ENCODE assay signal across 8 mouse cellular contexts in the genomic region with DNA sequence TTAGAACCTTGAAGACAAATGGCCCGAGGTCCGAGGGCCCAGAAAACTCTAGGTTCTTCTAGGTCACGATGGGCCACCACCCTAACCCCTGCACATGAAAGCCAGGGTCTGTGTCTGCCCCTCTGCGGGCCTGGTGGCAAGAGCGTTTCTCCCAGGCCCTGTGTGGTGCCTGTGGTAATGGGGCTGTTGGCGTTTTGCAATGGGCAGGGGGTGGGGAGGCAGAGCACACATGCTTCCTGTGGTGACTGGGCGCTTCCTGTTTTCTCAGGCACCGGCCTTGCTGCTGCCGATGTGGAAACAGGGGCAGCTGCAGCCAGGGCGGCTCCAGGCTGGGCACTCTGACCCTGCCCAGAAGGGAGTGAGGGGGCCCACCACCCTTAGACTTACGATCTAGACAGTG. TPM values are rescaled to one million over a fixed set of nuclear protein-coding genes. Genes with fewer than 3 reads are reported as not detected.
DNase-seq lines count a peak whose midpoint lies in the region; ATAC-seq lines count a peak whose summit lies in the region.

No protein-coding gene starts in this region.

- H3K4me3 ChIP-seq in hindbrain, embryonic 10.5 days: no peak overlapping the region
- no peak overlapping the region for H3K4me3 ChIP-seq in hindbrain, embryonic 11.5 days (ENCODE audit: low read depth, low read length)

- H3K9ac ChIP-seq in hindbrain, embryonic 11.5 days (ENCODE audit: low read depth, low read length): no peak overlapping the region

- H3K27ac ChIP-seq in hindbrain, embryonic 10.5 days: peak overlapping the region; percentile 67
- H3K27ac ChIP-seq in hindbrain, embryonic 11.5 days (ENCODE audit: low read depth, low read length): no peak overlapping the region

- H3K9me3 ChIP-seq in hindbrain, embryonic 10.5 days: no peaks in the 10 kb centered on the region
- no peaks in the 10 kb centered on the region for H3K9me3 ChIP-seq in hindbrain, embryonic 11.5 days (ENCODE audit: control insufficient read depth, low read length)

- intact Hi-C loops in heart, postnatal 36 days (cut with DNase I): no loop called here

- no peak for DNase-seq in hindbrain, embryonic 10.5 days (ENCODE audit: low spot score)
- DNase-seq in hindbrain, embryonic 11.5 days (ENCODE audit: low spot score): no peak
- DNase-seq in adrenal gland, postnatal 14 days: peak; percentile 79
- peak; percentile 59 to 60 for DNase-seq in heart, postnatal 36 days
- peak; percentile 83 to 86 for DNase-seq in lung, postnatal 4 days
- peak; percentile 77 for DNase-seq in thymus, postnatal 25 days
- no peak for DNase-seq in cerebellum, adult 8-10 months
- no peak for DNase-seq in MN1 (ENCODE audit: low spot score)

- peaks cover 41% of the 10 kb centered on the region for H3K4me1 ChIP-seq in hindbrain, embryonic 10.5 days (replicated peaks)
- H3K4me1 ChIP-seq in hindbrain, embryonic 11.5 days (replicated peaks; ENCODE audit: control insufficient read depth, insufficient read depth, low read length): 0 out of 2 replicates have a peak, but pooled peaks cover 2% of the 10 kb centered on the region

- no peak overlapping the region for H3K4me2 ChIP-seq in hindbrain, embryonic 11.5 days (replicated peaks; ENCODE audit: low read depth, low read length)

- H3K27me3 ChIP-seq in hindbrain, embryonic 10.5 days (ENCODE audit: insufficient read depth, poor library complexity, severe bottlenecking): peaks cover 8% of the 10 kb centered on the region; the same call in 1 of the 2 replicates
- no peaks in the 10 kb centered on the region for H3K27me3 ChIP-seq in hindbrain, embryonic 11.5 days (ENCODE audit: control insufficient read depth, insufficient read depth, low read length)

- H3K36me3 ChIP-seq in hindbrain, embryonic 10.5 days: no peaks in the 10 kb centered on the region
- no peaks in the 10 kb centered on the region for H3K36me3 ChIP-seq in hindbrain, embryonic 11.5 days (ENCODE audit: control insufficient read depth, insufficient read depth, low read length)

- WGBS in hindbrain, embryonic 10.5 days: 70% methylated on average over 11 of the region's 11 CpGs
- 78% methylated on average over 11 of the region's 11 CpGs for WGBS in hindbrain, embryonic 11.5 days

- ATAC-seq in hindbrain, embryonic 11.5 days (ENCODE audit: low FRiP score): no peak

RNA-seq across cellular contexts. Expression of gene Spi1, which starts 0.7 kb away (rescaled TPM):
- polyA plus RNA-seq in hindbrain, embryonic 10.5 days (2016; fragmentation: Nextera tagmentation; extraction: Ambion mirVana): 4.3 TPM in 2 replicates
- 2.6 and 3.0 TPM in 2 replicates for polyA plus RNA-seq in hindbrain, embryonic 11.5 days (2014; fragmentation: Nextera tagmentation; extraction: Ambion mirVana)
- 2.9 and 5.4 TPM in 2 replicates for total RNA-seq in adrenal gland, postnatal 14 days (2021)
- total RNA-seq in heart, postnatal 36 days (2021): 1 to 10 TPM; 4.2 to 6.2 TPM

RNA-seq across cellular contexts. Expression of gene Slc39a13, which starts 12.6 kb away (rescaled TPM):
- 21.3 and 25.8 TPM in 2 replicates for polyA plus RNA-seq in hindbrain, embryonic 10.5 days (2016; fragmentation: Nextera tagmentation; extraction: Ambion mirVana)
- polyA plus RNA-seq in hindbrain, embryonic 11.5 days (2014; fragmentation: Nextera tagmentation; extraction: Ambion mirVana): 16.4 and 17.9 TPM in 2 replicates
- total RNA-seq in adrenal gland, postnatal 14 days (2021): 24.1 and 27.3 TPM in 2 replicates
- total RNA-seq in heart, postnatal 36 days (2021): 10 to 100 TPM; 21.7 to 24.2 TPM

RNA-seq across cellular contexts. Expression of gene Psmc3, which starts 29.0 kb away (rescaled TPM):
- polyA plus RNA-seq in hindbrain, embryonic 10.5 days (2016; fragmentation: Nextera tagmentation; extraction: Ambion mirVana): 341 and 347 TPM in 2 replicates
- polyA plus RNA-seq in hindbrain, embryonic 11.5 days (2014; fragmentation: Nextera tagmentation; extraction: Ambion mirVana): 376 and 394 TPM in 2 replicates
- total RNA-seq in adrenal gland, postnatal 14 days (2021): 179 and 190 TPM in 2 replicates
- total RNA-seq in heart, postnatal 36 days (2021): 100 to 1,000 TPM; 211 to 237 TPM

RNA-seq across cellular contexts. Expression of gene Mybpc3, which starts 35.1 kb away (rescaled TPM):
- polyA plus RNA-seq in hindbrain, embryonic 10.5 days (2016; fragmentation: Nextera tagmentation; extraction: Ambion mirVana): 0.32 TPM in 1 of 2 replicates, not detected in the other
- polyA plus RNA-seq in hindbrain, embryonic 11.5 days (2014; fragmentation: Nextera tagmentation; extraction: Ambion mirVana): not detected in 2 replicates
- 0.15 TPM in 1 of 2 replicates, not detected in the other for total RNA-seq in adrenal gland, postnatal 14 days (2021)
- 1,000 to 10,000 TPM; 1,434 to 1,723 TPM for total RNA-seq in heart, postnatal 36 days (2021)

RNA-seq across cellular contexts. Expression of gene Rapsn, which starts 47.4 kb away (rescaled TPM):
- 0.41 and 1.7 TPM in 2 replicates for polyA plus RNA-seq in hindbrain, embryonic 10.5 days (2016; fragmentation: Nextera tagmentation; extraction: Ambion mirVana)
- 0.60 and 1.4 TPM in 2 replicates for polyA plus RNA-seq in hindbrain, embryonic 11.5 days (2014; fragmentation: Nextera tagmentation; extraction: Ambion mirVana)
- total RNA-seq in adrenal gland, postnatal 14 days (2021): 1.4 and 2.4 TPM in 2 replicates
- total RNA-seq in heart, postnatal 36 days (2021): 10 to 100 TPM; 16.9 to 17.8 TPM

Comparison
In these comparisons a context has a peak if more than half of its experiments do, and no peak if none do; other contexts are left out.
1. DNase-seq: peak in adrenal gland, postnatal 14 days (single experiment), heart, postnatal 36 days (2 of 2), lung, postnatal 4 days (2 of 2) and thymus, postnatal 25 days (single experiment); none in hindbrain, embryonic 10.5 days (single experiment), hindbrain, embryonic 11.5 days (single experiment), cerebellum, adult 8-10 months (single experiment) and MN1 (single experiment).